ENCODE assay signal across 8 mouse cellular contexts in the genomic region with DNA sequence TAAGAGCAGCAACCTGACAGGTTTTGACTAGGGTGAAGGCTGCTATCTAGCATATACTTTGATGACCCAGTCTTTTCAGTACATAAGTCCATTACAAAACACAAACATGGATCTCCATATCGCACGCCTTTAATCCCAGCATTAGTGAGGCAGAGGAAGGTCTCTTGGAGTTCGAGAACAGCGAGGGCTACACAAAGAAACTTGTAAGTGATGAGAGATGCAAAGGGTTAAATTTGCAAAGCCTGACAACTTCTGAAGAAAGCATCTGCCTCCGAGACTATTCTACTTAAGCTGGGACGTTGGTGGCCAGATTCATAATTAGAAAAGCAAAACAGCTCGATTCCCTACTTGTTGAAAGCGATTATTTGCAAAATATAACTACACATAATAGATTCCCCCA. TPM values are rescaled to one million over a fixed set of nuclear protein-coding genes. Genes with fewer than 3 reads are reported as not detected.
DNase-seq lines count a peak whose midpoint lies in the region; ATAC-seq and TF ChIP-seq lines count a peak whose summit lies in the region.

No protein-coding gene starts in this region.

- peak overlapping the region; percentile 60 for H3K4me2 ChIP-seq in kidney, postnatal 0 days (ENCODE audit: low read length)
- peak overlapping the region; percentile 49 for H3K4me2 ChIP-seq in embryonic facial prominence, embryonic 12.5 days (replicated peaks)
- peak overlapping the region; percentile 67 for H3K4me2 ChIP-seq in intestine, embryonic 16.5 days (ENCODE audit: low read depth, low read length)

- peak overlapping the region; percentile 78 for H3K4me3 ChIP-seq in kidney, postnatal 0 days (replicated peaks; ENCODE audit: low read depth, low read length)
- H3K4me3 ChIP-seq in embryonic facial prominence, embryonic 12.5 days = peak overlapping the region; percentile 63
- H3K4me3 ChIP-seq in intestine, embryonic 16.5 days (ENCODE audit: low read length) = peak overlapping the region; percentile 43

- H3K27ac ChIP-seq in kidney, postnatal 0 days = peak overlapping the region; percentile 67
- H3K27ac ChIP-seq in embryonic facial prominence, embryonic 12.5 days = peak overlapping the region; percentile 76
- H3K27ac ChIP-seq in intestine, embryonic 16.5 days (ENCODE audit: low read length) = peak overlapping the region; percentile 72

- peak overlapping the region; percentile 32; the same call in 1 of the 2 replicates for H3K9ac ChIP-seq in kidney, postnatal 0 days (ENCODE audit: low read depth, low read length)
- no peak overlapping the region; the same call in 1 of the 2 replicates for H3K9ac ChIP-seq in embryonic facial prominence, embryonic 12.5 days
- peak overlapping the region; percentile 52 for H3K9ac ChIP-seq in intestine, embryonic 16.5 days (ENCODE audit: low read depth, low read length)

- peaks cover 12% of the 10 kb centered on the region; the same call in 1 of the 2 replicates for H3K4me1 ChIP-seq in kidney, postnatal 0 days (replicated peaks; ENCODE audit: insufficient read depth, low read length)
- H3K4me1 ChIP-seq in embryonic facial prominence, embryonic 12.5 days = 0 out of 2 replicates have a peak, but pooled peaks cover 2% of the 10 kb centered on the region
- peaks cover 15% of the 10 kb centered on the region for H3K4me1 ChIP-seq in intestine, embryonic 16.5 days (ENCODE audit: control insufficient read depth, insufficient read depth, low read length)

- H3K9me3 ChIP-seq in kidney, postnatal 0 days (replicated peaks; ENCODE audit: low read length) = no peaks in the 10 kb centered on the region
- H3K9me3 ChIP-seq in embryonic facial prominence, embryonic 12.5 days = no peaks in the 10 kb centered on the region
- no peaks in the 10 kb centered on the region for H3K9me3 ChIP-seq in intestine, embryonic 16.5 days (ENCODE audit: control insufficient read depth, low read length)

- TF ChIP-seq CTCF in kidney, postnatal 0 days (IDR thresholded peaks at IDR 0.05; ENCODE audit: low read depth) = no peak

- DNase-seq in kidney, postnatal 0 days (ENCODE audit: low spot score) = no peak
- no peak for DNase-seq in kidney, adult 9 months
- DNase-seq in neural tube, embryonic 10.5 days (ENCODE audit: extremely low spot score, low spot score) = peak; percentile 64
- no peak for DNase-seq in spleen, postnatal 14 days (ENCODE audit: low spot score in 2 of 2)
- DNase-seq in T-cell, adult 2 months (ENCODE audit: low spot score) = no peak
- DNase-seq in gastrocnemius, postnatal 10 days = no peak

- H3K27me3 ChIP-seq in kidney, postnatal 0 days (ENCODE audit: insufficient read depth, low read length) = no peaks in the 10 kb centered on the region
- no peaks in the 10 kb centered on the region for H3K27me3 ChIP-seq in embryonic facial prominence, embryonic 12.5 days
- H3K27me3 ChIP-seq in intestine, embryonic 16.5 days (replicated peaks; ENCODE audit: control insufficient read depth, insufficient read depth, low read length) = no peaks in the 10 kb centered on the region

- WGBS in kidney, postnatal 0 days = 4% methylated on average over 8 of the region's 8 CpGs
- 7% methylated on average over 8 of the region's 8 CpGs for WGBS in embryonic facial prominence, embryonic 12.5 days
- 6% methylated on average over 8 of the region's 8 CpGs for WGBS in intestine, embryonic 16.5 days

- peak; percentile 7; the same call in 1 of the 2 replicates for ATAC-seq in kidney, postnatal 0 days (replicated peaks; ENCODE audit: low FRiP score, low read depth)
- 0 out of 2 replicates have a peak, but pooled peaks have one; percentile 7 for ATAC-seq in embryonic facial prominence, embryonic 12.5 days (ENCODE audit: insufficient number of reproducible peaks, insufficient read depth, low FRiP score, low TSS enrichment)
- peak; percentile 22 for ATAC-seq in intestine, embryonic 16.5 days

- H3K36me3 ChIP-seq in kidney, postnatal 0 days (ENCODE audit: insufficient read depth, low read length) = peaks cover 21% of the 10 kb centered on the region
- peaks cover 36% of the 10 kb centered on the region for H3K36me3 ChIP-seq in embryonic facial prominence, embryonic 12.5 days
- H3K36me3 ChIP-seq in intestine, embryonic 16.5 days (ENCODE audit: control insufficient read depth, insufficient read depth, low read length) = peaks cover 14% of the 10 kb centered on the region

RNA-seq across cellular contexts. Expression of a gene that starts 0.4 kb away (rescaled TPM):
- polyA plus RNA-seq in kidney, postnatal 0 days (2015; fragmentation: Nextera tagmentation; extraction: Ambion mirVana) = 118 and 119 TPM in 2 replicates
- 165 and 176 TPM in 2 replicates for polyA plus RNA-seq in embryonic facial prominence, embryonic 12.5 days (2016; fragmentation: Nextera tagmentation; extraction: Ambion mirVana)
- 96.0 and 105 TPM in 2 replicates for polyA plus RNA-seq in intestine, embryonic 16.5 days (2015; fragmentation: Nextera tagmentation; extraction: Ambion mirVana)
- total RNA-seq in gastrocnemius, postnatal 10 days (2021) = 10 to 100 TPM; 33.4 to 42.7 TPM

RNA-seq across cellular contexts. Expression of a gene that starts 10.4 kb away (rescaled TPM):
- 4.2 and 4.5 TPM in 2 replicates for polyA plus RNA-seq in kidney, postnatal 0 days (2015; fragmentation: Nextera tagmentation; extraction: Ambion mirVana)
- 17.6 and 21.0 TPM in 2 replicates for polyA plus RNA-seq in embryonic facial prominence, embryonic 12.5 days (2016; fragmentation: Nextera tagmentation; extraction: Ambion mirVana)
- 9.8 and 10.6 TPM in 2 replicates for polyA plus RNA-seq in intestine, embryonic 16.5 days (2015; fragmentation: Nextera tagmentation; extraction: Ambion mirVana)
- 1 to 10 TPM; 2.7 to 4.7 TPM for total RNA-seq in gastrocnemius, postnatal 10 days (2021)

RNA-seq across cellular contexts. Expression of a gene that starts 28.6 kb away (rescaled TPM):
- 0.29 and 0.30 TPM in 2 replicates for polyA plus RNA-seq in kidney, postnatal 0 days (2015; fragmentation: Nextera tagmentation; extraction: Ambion mirVana)
- 0.53 and 0.61 TPM in 2 replicates for polyA plus RNA-seq in embryonic facial prominence, embryonic 12.5 days (2016; fragmentation: Nextera tagmentation; extraction: Ambion mirVana)
- 9.4 and 9.7 TPM in 2 replicates for polyA plus RNA-seq in intestine, embryonic 16.5 days (2015; fragmentation: Nextera tagmentation; extraction: Ambion mirVana)
- under 1 TPM; 0.16 to 0.41 TPM for total RNA-seq in gastrocnemius, postnatal 10 days (2021)

RNA-seq across cellular contexts. Expression of a gene that starts 30.2 kb away (rescaled TPM):
- 11.3 and 11.4 TPM in 2 replicates for polyA plus RNA-seq in kidney, postnatal 0 days (2015; fragmentation: Nextera tagmentation; extraction: Ambion mirVana)
- polyA plus RNA-seq in embryonic facial prominence, embryonic 12.5 days (2016; fragmentation: Nextera tagmentation; extraction: Ambion mirVana) = 22.3 and 24.4 TPM in 2 replicates
- polyA plus RNA-seq in intestine, embryonic 16.5 days (2015; fragmentation: Nextera tagmentation; extraction: Ambion mirVana) = 8.9 and 10.3 TPM in 2 replicates
- total RNA-seq in gastrocnemius, postnatal 10 days (2021) = 10 to 100 TPM; 21.9 to 27.4 TPM

RNA-seq across cellular contexts. Expression of a gene that starts 42.6 kb away (rescaled TPM):
- polyA plus RNA-seq in kidney, postnatal 0 days (2015; fragmentation: Nextera tagmentation; extraction: Ambion mirVana) = 2.0 and 2.1 TPM in 2 replicates
- 5.5 and 6.2 TPM in 2 replicates for polyA plus RNA-seq in embryonic facial prominence, embryonic 12.5 days (2016; fragmentation: Nextera tagmentation; extraction: Ambion mirVana)
- polyA plus RNA-seq in intestine, embryonic 16.5 days (2015; fragmentation: Nextera tagmentation; extraction: Ambion mirVana) = 1.9 and 2.0 TPM in 2 replicates
- total RNA-seq in gastrocnemius, postnatal 10 days (2021) = under 1 TPM; 0.61 TPM
